Mouse (Mus musculus) G1E (cell line): ENCODE data around the gene R3hdm4. TPM values are rescaled to one million over a fixed set of nuclear protein-coding genes. Genes with fewer than 3 reads are reported as not detected.
A peak's percentile ranks its signal among the peaks of the same experiment; 100 is the strongest.

Experiments
- ATAC-seq: 2 replicates; pipeline ENCODE4 v1.8.0; 2016; ENCODE audit warnings: mild to moderate bottlenecking; ENCODE audit not compliant: insufficient number of reproducible peaks, poor library complexity, low FRiP score, severe bottlenecking; ENCODE audit errors: extremely low read depth
- DNase-seq: peaks from one replicate; pipeline ENCODE4 v3.0.0; 2012; ENCODE audit warnings: low spot score
- H3K27me3 ChIP-seq: 2 replicates; pipeline ENCODE4 v1.6.1; 2012; ENCODE audit warnings: mild to moderate bottlenecking, low read length, inconsistent platforms; ENCODE audit not compliant: insufficient read depth
- H3K36me3 ChIP-seq: replicated peaks from 2 replicates; pipeline ENCODE3; 2012; ENCODE audit warnings: mild to moderate bottlenecking, inconsistent platforms
- H3K4me1 ChIP-seq: 2 replicates; pipeline ENCODE4 v1.6.1; 2012; ENCODE audit warnings: low read depth, low read length, inconsistent platforms, mixed read lengths; ENCODE audit not compliant: insufficient read depth
- H3K4me3 ChIP-seq: 2 replicates; pipeline ENCODE4 v1.5.1; 2012; ENCODE audit warnings: low read depth, mild to moderate bottlenecking, inconsistent platforms, low read length, moderate library complexity, mixed read lengths
- H3K9me3 ChIP-seq: replicated peaks from 2 replicates; pipeline ENCODE4 v1.6.1; 2012; ENCODE audit warnings: inconsistent platforms
- CTCF ChIP-seq: IDR thresholded peaks from 2 replicates; pipeline ENCODE4 v1.5.1; 2012; ENCODE audit warnings: low read depth, low read length, inconsistent platforms, mixed read lengths
- GATA1 ChIP-seq: IDR thresholded peaks from 2 replicates; pipeline ENCODE4 v1.6.1; 2012; ENCODE audit warnings: borderline replicate concordance, low read length, inconsistent platforms, mixed read lengths
- GATA2 ChIP-seq: IDR thresholded peaks from 2 replicates; pipeline ENCODE4 v1.6.1; 2012; ENCODE audit warnings: low read depth, low read length, inconsistent platforms, borderline replicate concordance
- POLR2AphosphoS5 ChIP-seq: IDR thresholded peaks from 2 replicates; pipeline ENCODE4 v1.6.1; 2012; ENCODE audit warnings: low read depth, low read length, inconsistent platforms; ENCODE audit not compliant: insufficient replicate concordance
- TAL1 ChIP-seq: conservative IDR thresholded peaks from 2 replicates; pipeline ENCODE4 v1.6.1; 2012; ENCODE audit warnings: low read depth, low read length, inconsistent platforms, mixed read lengths
- polyA plus RNA-seq: library from polyadenylated mRNA; stranded (reverse); fragments of >175 nt; gene quantifications from 2 replicates; pipeline ENCODE4 v1.2.3, GENCODE M21; 2012
- total RNA-seq, 2 experiments: library from RNA; stranded (forward) in 1 of 2; stranded (reverse) in 1 of 2; fragments of 200-1000 nt in 1 of 2; fragments of >200 nt in 1 of 2; fragmentation: Nextera tagmentation in 1 of 2; gene quantifications; 2 replicates each; pipeline ENCODE4 v1.2.3; 2014 to 2017

R3hdm4 gene
- total and polyA plus RNA-seq, 3 experiments, result 35.8 to 203 (median 118) TPM

- no peaks in the 10 kb centered on the region for H3K9me3 ChIP-seq
- no peak for DNase-seq
- H3K4me1 ChIP-seq, result peaks cover 47% of the 10 kb centered on the region
- H3K4me3 ChIP-seq, result peak within 1 kb of the TSS; percentile 60; the same call in 1 of the 2 replicates
- no peaks in the 10 kb centered on the region for H3K36me3 ChIP-seq
- no peak for TF ChIP-seq POLR2AphosphoS5
- TF ChIP-seq GATA2, result no peak
- TF ChIP-seq TAL1, result no peak
- no peak for TF ChIP-seq GATA1
- TF ChIP-seq CTCF, result no peak
- peaks cover 51% of the 10 kb centered on the region for H3K27me3 ChIP-seq
- ATAC-seq, result no peak
Observed at GRCm38 (mm10) chr10:79874290-79874862, 46.6 kb downstream of the R3hdm4 start, which contains the start of the genes Prtn3 and Plppr3. Gene Prtn3, plus strand, starts transcription at chr10:79874476. Gene Plppr3, minus strand, starts transcription at chr10:79874634.

GRCm38 (mm10) chr10:79873715-79874289, 47.2 kb downstream of the R3hdm4 start:
- no peak for TF ChIP-seq GATA2
- no peak for TF ChIP-seq CTCF
- TF ChIP-seq GATA1, result no peak
- no peak for TF ChIP-seq POLR2AphosphoS5
- no peak for TF ChIP-seq TAL1
- Histone ChIP-seq H3K9me3 (no peaks in the 10 kb centered on the region), H3K27me3 (peaks cover 54% of the 10 kb centered on the region), H3K4me3 (peak overlapping the region; percentile 60; the same call in 1 of the 2 replicates), H3K4me1 (peaks cover 43% of the 10 kb centered on the region), H3K36me3 (no peaks in the 10 kb centered on the region)
- DNase-seq (no peak), ATAC-seq (no peak)

DNA sequence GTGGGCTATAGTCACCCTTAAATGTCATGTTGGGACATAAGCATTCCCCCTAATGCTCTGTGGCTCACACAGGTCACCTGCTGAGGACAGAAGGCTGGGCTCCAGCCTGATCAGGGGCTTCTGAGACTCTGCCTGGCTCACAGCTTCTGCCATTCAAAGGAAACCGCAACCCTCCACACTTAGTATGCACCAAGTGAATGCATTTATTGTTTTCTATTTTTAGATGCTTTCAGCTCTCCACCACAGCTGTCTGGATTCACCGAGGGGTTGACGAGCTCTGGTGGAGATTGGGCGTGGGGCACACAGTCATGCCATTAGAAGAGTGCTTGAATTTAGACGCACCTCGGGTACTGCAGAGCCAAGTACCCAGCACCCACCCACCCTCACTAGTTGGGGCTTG, 47.7 kb downstream of the R3hdm4 start:
- Histone ChIP-seq H3K4me1 (peaks cover 41% of the 10 kb centered on the region), H3K4me3 (no peak overlapping the region), H3K9me3 (no peaks in the 10 kb centered on the region), H3K27me3 (peaks cover 54% of the 10 kb centered on the region), H3K36me3 (no peaks in the 10 kb centered on the region)
- TF ChIP-seq POLR2AphosphoS5 (no peak), GATA1 (no peak), TAL1 (no peak), CTCF (no peak), GATA2 (no peak)
- ATAC-seq (no peak), DNase-seq (no peak)

- Histone ChIP-seq H3K4me1 (peaks cover 37% of the 10 kb centered on the region), H3K4me3 (no peak overlapping the region)
Observed at GRCm38 (mm10) chr10:79872862-79873261, 48.1 kb downstream of the R3hdm4 start.

GRCm38 (mm10) chr10:79871845-79872244, 49.2 kb downstream of the R3hdm4 start:
- no peak for ATAC-seq
- Histone ChIP-seq H3K9me3 (no peaks in the 10 kb centered on the region), H3K4me1 (peaks cover 34% of the 10 kb centered on the region), H3K36me3 (no peaks in the 10 kb centered on the region), H3K27me3 (peaks cover 59% of the 10 kb centered on the region), H3K4me3 (no peak overlapping the region)
- no peak for TF ChIP-seq TAL1
- TF ChIP-seq CTCF, result no peak
- no peak for TF ChIP-seq GATA1
- no peak for TF ChIP-seq GATA2
- TF ChIP-seq POLR2AphosphoS5, result no peak
- no peak for DNase-seq

More at GRCm38 (mm10) chr10:79872862-79873261, 48.1 kb downstream of the R3hdm4 start:
- TF ChIP-seq GATA2 (no peak), GATA1 (no peak), TAL1 (no peak), CTCF (no peak)
- Histone ChIP-seq H3K27me3 (peaks cover 54% of the 10 kb centered on the region), H3K9me3 (no peaks in the 10 kb centered on the region), H3K36me3 (no peaks in the 10 kb centered on the region)
- no peak for DNase-seq
- ATAC-seq, result no peak

DNA sequence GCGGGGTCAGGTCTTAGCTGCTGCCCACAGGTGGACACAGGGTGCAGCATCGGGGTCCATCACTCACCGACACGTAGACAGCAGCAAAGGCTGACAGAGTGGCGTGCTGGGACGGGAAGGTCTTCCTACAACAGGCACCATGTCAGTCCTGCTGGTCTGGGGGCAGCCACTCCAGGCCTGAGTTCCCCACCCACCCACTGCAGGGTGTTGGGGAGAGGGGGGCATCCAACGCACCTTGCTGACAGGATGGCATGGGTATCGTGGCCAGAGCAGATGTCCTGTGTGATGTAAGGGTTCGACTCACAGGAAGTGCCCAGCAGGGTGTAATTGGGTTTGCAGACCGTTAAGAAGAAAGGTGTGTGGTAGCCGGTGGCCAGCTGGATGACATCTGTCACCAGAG, 54.4 kb downstream of the R3hdm4 start:
- ATAC-seq (no peak), DNase-seq (no peak)

More for the DNA sequence above, 54.4 kb downstream of the R3hdm4 start:
- TF ChIP-seq CTCF (no peak), GATA1 (no peak), TAL1 (no peak), GATA2 (no peak), POLR2AphosphoS5 (peak; percentile 9; the same call in 1 of the 2 replicates)
- Histone ChIP-seq H3K9me3 (no peaks in the 10 kb centered on the region), H3K36me3 (peaks cover 48% of the 10 kb centered on the region), H3K4me1 (peaks cover 42% of the 10 kb centered on the region), H3K4me3 (no peak overlapping the region), H3K27me3 (peaks cover 31% of the 10 kb centered on the region)
